Mouse (Mus musculus): ENCODE data around the gene Mxra7. TPM values are rescaled to one million over a fixed set of nuclear protein-coding genes. Genes with fewer than 3 reads are reported as not detected.

Gene Mxra7
- polyA plus RNA-seq, 1 experiment = 6.6 TPM

DNA sequence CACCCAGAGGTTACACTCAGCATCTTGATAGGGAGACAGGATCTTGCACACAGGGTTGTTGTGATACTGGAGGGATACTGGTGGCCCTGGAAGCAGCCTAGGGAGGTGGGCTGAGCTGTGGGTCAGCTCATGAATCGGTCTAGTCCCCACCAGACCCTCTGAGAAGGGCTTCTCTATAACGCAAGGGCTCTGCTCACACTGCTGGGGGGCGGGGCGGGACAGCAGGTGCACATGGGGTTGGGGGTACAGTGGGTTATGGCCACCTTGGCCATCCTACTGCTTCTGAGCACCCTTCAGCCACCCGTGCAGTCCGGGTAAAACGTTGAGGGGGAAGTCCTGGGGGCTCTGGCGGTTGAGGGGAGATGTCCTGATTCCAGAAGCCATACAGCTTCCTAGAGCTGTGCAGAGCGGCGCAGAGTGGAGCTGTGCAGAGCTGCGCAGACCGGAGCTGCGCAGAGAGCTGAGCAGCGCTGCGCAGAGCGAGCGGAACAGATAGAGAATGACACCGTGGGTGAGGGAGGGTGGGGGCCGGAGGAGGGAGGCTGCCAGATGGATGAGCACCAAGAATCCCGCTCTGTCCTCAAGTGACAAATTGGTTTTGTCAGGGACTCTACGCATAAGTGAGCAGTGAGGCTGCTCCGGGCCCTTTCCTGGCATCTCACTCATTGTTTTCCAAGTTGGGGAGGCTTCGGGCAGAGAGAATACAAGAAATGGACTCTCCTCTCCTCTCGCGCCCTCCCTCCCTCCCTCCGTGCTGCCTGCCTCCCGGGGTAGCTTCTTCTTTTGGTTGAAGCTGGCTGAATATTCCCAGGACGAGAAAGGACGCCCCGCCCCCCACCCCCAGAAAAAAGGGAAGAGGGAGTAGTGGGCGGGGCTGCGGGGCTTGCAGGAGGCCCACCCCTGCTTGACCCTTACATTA lies 16.6 kb downstream of the Mxra7 start:
- no peak overlapping the region for H3K27ac ChIP-seq (ENCODE audit: control insufficient read depth, insufficient read depth, low read depth, low read length, poor library complexity)
- WGBS = 10% methylated on average over 32 of the region's 32 CpGs
- TF ChIP-seq CTCF (IDR thresholded peaks at IDR 0.05; ENCODE audit: control insufficient read depth, insufficient read depth, low read length) = no peak
- no peak for TF ChIP-seq POLR2A (IDR thresholded peaks at IDR 0.05; ENCODE audit: borderline replicate concordance, control insufficient read depth, low read depth, low read length)
- no peak overlapping the region for H3K4me3 ChIP-seq (replicated peaks; ENCODE audit: control insufficient read depth, low read depth, low read length)
- no peaks in the 10 kb centered on the region for H3K4me1 ChIP-seq (ENCODE audit: control insufficient read depth, insufficient read depth, low read length)

DNA sequence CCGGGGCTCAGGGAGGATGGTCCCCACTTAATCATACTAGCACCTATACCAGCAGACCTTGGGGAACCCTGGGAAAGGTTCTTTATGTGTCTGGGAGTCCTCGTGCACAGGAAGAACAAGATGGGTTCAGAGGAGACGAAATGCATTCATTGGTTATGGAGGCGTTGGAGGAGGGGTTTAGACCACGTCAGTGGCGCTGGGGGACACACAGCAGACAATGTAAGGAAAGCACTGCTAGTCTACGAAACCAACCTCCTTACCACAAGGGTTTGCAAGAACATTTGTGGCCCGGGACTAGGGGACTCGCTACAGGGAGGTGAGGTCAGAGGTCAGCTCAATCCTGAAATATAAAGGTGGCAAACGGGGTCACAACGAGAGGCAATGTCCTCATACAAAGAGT lies 17.3 kb downstream of the Mxra7 start:
- 73% methylated on average over 11 of the region's 11 CpGs for WGBS
- H3K4me1 ChIP-seq (ENCODE audit: control insufficient read depth, insufficient read depth, low read length) = no peaks in the 10 kb centered on the region
- TF ChIP-seq POLR2A (IDR thresholded peaks at IDR 0.05; ENCODE audit: borderline replicate concordance, control insufficient read depth, low read depth, low read length) (no peak), CTCF (IDR thresholded peaks at IDR 0.05; ENCODE audit: control insufficient read depth, insufficient read depth, low read length) (no peak)
- H3K27ac ChIP-seq (ENCODE audit: control insufficient read depth, insufficient read depth, low read depth, low read length, poor library complexity) = no peak overlapping the region
- no peak overlapping the region for H3K4me3 ChIP-seq (replicated peaks; ENCODE audit: control insufficient read depth, low read depth, low read length)

- TF ChIP-seq POLR2A (IDR thresholded peaks at IDR 0.05; ENCODE audit: borderline replicate concordance, control insufficient read depth, low read depth, low read length) = no peak
- no peak for TF ChIP-seq CTCF (IDR thresholded peaks at IDR 0.05; ENCODE audit: control insufficient read depth, insufficient read depth, low read length)
- WGBS = 70% methylated on average over 8 of the region's 8 CpGs
- Histone ChIP-seq H3K4me3 (replicated peaks; ENCODE audit: control insufficient read depth, low read depth, low read length) (no peak overlapping the region), H3K27ac (ENCODE audit: control insufficient read depth, insufficient read depth, low read depth, low read length, poor library complexity) (no peak overlapping the region), H3K4me1 (ENCODE audit: control insufficient read depth, insufficient read depth, low read length) (no peaks in the 10 kb centered on the region)
Observed at GRCm38 (mm10) chr11:116809520-116809919, 18.3 kb downstream of the Mxra7 start.

- no peak overlapping the region for H3K4me3 ChIP-seq (replicated peaks; ENCODE audit: control insufficient read depth, low read depth, low read length)
- no peak overlapping the region for H3K27ac ChIP-seq (ENCODE audit: control insufficient read depth, insufficient read depth, low read depth, low read length, poor library complexity)
- TF ChIP-seq POLR2A (IDR thresholded peaks at IDR 0.05; ENCODE audit: borderline replicate concordance, control insufficient read depth, low read depth, low read length) = no peak
- no peak for TF ChIP-seq CTCF (IDR thresholded peaks at IDR 0.05; ENCODE audit: control insufficient read depth, insufficient read depth, low read length)
- H3K4me1 ChIP-seq (ENCODE audit: control insufficient read depth, insufficient read depth, low read length) = no peaks in the 10 kb centered on the region
- WGBS = 80% methylated on average over 11 of the region's 11 CpGs
Observed at GRCm38 (mm10) chr11:116808811-116809395, 18.9 kb downstream of the Mxra7 start.

GRCm38 (mm10) chr11:116807938-116808606 lies 19.8 kb downstream of the Mxra7 start:
- Histone ChIP-seq H3K27ac (ENCODE audit: control insufficient read depth, insufficient read depth, low read depth, low read length, poor library complexity) (no peak overlapping the region), H3K4me1 (ENCODE audit: control insufficient read depth, insufficient read depth, low read length) (no peaks in the 10 kb centered on the region), H3K4me3 (replicated peaks; ENCODE audit: control insufficient read depth, low read depth, low read length) (no peak overlapping the region)
- TF ChIP-seq CTCF (IDR thresholded peaks at IDR 0.05; ENCODE audit: control insufficient read depth, insufficient read depth, low read length) (peak; percentile 86), POLR2A (IDR thresholded peaks at IDR 0.05; ENCODE audit: borderline replicate concordance, control insufficient read depth, low read depth, low read length) (no peak)
- WGBS = 30% methylated on average over 7 of the region's 7 CpGs

DNA sequence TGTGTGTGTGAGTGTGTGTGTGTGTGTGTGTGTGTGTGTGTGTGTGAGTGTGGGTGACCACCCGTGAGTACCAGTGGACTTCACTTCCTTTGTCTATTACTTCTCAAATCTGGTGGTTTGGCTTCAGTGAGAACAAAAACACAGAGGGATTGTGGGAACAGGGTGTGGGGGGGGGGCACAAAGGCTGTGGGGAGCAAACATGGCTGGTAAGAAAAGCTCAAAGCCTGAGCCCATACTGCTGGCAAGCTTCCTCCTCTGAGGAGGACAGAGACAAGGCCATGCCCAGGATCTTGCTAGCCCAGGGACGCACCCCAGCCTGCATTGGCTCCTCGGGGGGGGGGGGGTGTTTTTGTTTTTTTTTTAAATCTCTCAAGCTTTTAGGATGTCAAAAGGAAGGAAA lies 20.3 kb downstream of the Mxra7 start:
- no peak for TF ChIP-seq POLR2A (IDR thresholded peaks at IDR 0.05; ENCODE audit: borderline replicate concordance, control insufficient read depth, low read depth, low read length)
- no peak for TF ChIP-seq CTCF (IDR thresholded peaks at IDR 0.05; ENCODE audit: control insufficient read depth, insufficient read depth, low read length)
- Histone ChIP-seq H3K4me3 (replicated peaks; ENCODE audit: control insufficient read depth, low read depth, low read length) (no peak overlapping the region), H3K4me1 (ENCODE audit: control insufficient read depth, insufficient read depth, low read length) (no peaks in the 10 kb centered on the region), H3K27ac (ENCODE audit: control insufficient read depth, insufficient read depth, low read depth, low read length, poor library complexity) (no peak overlapping the region)
- WGBS = 41% methylated on average over 3 of the region's 3 CpGs

- no peaks in the 10 kb centered on the region for H3K4me1 ChIP-seq (ENCODE audit: control insufficient read depth, insufficient read depth, low read length)
- no peak overlapping the region for H3K4me3 ChIP-seq (replicated peaks; ENCODE audit: control insufficient read depth, low read depth, low read length)
- TF ChIP-seq POLR2A (IDR thresholded peaks at IDR 0.05; ENCODE audit: borderline replicate concordance, control insufficient read depth, low read depth, low read length) (no peak), CTCF (IDR thresholded peaks at IDR 0.05; ENCODE audit: control insufficient read depth, insufficient read depth, low read length) (no peak)
- 48% methylated on average over 7 of the region's 7 CpGs for WGBS
- H3K27ac ChIP-seq (ENCODE audit: control insufficient read depth, insufficient read depth, low read depth, low read length, poor library complexity) = no peak overlapping the region
Observed at GRCm38 (mm10) chr11:116807116-116807515, 20.7 kb downstream of the Mxra7 start.

All from bone marrow, adult 2 months (tissue).